Mouse (Mus musculus): ENCODE data around the gene B3gnt6.

B3gnt6 gene

GRCm38 (mm10) chr7:98148721-98149407, 50.4 kb downstream of the B3gnt6 start:
- DNase-seq (ENCODE audit: low spot score), result no peak

DNA sequence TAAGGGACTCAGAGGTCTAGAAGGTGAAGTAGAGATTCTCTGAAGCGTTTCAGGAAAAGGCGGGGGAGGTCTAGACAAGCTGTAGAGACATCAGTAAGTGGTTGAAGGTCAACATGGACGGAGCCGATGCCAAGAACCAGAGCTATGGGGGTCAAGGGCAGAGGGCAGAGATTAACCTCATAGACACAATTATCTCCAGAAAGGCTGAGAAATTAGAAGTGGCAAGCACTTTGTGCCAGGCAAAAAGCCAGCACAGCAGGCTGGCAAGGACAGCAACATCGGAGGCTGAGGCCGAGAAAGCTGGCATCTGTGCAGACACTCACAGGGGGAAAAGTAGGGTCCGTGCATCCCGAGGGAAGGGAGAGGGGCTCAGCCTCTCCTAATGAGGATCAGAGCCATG, 51.5 kb downstream of the B3gnt6 start:
- no peak for DNase-seq (ENCODE audit: low spot score)

DNA sequence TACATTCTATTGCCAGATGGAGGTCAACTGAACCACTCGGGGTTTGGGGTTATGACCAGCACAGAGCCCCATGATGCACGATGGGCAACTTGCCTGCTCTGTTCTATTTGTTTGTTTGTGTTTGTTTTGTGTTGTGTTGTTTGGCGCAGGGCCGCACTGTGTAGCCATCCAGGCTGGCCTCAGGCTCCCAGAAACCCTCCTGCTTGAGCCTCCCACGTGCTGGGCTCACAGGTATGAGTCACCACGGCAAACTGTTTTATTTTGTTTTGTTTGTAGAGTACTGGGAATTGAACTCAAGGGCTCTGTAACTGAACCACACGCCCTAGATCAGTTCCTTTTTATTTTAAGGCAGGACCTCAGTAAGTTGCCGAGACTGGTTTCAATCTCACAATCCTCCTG, 52.8 kb downstream of the B3gnt6 start:
- DNase-seq (ENCODE audit: low spot score), result no peak

DNA sequence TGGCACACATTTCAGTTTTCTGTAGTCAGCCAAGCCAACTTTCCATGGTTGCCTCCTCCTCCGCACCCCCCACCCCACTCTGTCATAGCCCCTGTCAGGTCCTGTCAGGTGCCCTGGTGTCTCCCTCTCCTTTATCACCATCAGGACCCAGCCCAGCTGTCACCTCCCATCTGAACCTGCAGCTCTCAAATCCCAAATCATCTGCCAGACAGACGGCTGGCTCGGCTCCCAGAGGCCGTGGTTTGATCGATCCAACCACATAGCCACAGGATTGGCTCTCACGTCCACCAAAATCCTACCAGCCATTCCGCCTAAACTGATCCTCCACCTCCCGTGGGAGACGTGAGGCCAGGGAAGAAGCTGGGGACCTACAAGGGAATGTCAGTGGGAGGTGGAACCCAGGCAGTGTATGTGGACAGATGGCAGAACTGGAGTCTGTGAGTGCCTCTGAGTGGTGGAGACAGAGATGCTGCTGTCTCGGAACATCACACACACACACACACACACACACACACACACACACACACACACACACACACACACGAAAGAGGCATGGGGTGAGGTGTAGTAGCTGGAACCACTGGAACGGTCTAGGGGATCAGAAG, 53.3 kb downstream of the B3gnt6 start:
- no peak for DNase-seq (ENCODE audit: low spot score)

GRCm38 (mm10) chr7:98145402-98145801, 53.9 kb downstream of the B3gnt6 start, which contains the start of gene Omp:
Omp (minus strand) TSS chr7:98145502.
- no peak for DNase-seq (ENCODE audit: low spot score)

- no peak for DNase-seq (ENCODE audit: low spot score)
These were observed 56.6 kb downstream of the B3gnt6 start for GRCm38 (mm10) chr7:98142648-98143047.

All from layer of hippocampus, adult 9-10 months (tissue).